In genomic region chr4:43558631-43559356, GRCm38 (mm10) we compare ENCODE assay signal across 8 mouse cellular contexts. TPM values are rescaled to one million over a fixed set of nuclear protein-coding genes. Genes with fewer than 3 reads are reported as not detected.
DNase-seq lines count a peak whose midpoint lies in the region; ATAC-seq and TF ChIP-seq lines count a peak whose summit lies in the region.

No protein-coding gene starts in this region.

- no peaks in the 10 kb centered on the region for H3K27me3 ChIP-seq in liver, embryonic 15.5 days
- H3K27me3 ChIP-seq in neural tube, embryonic 12.5 days (replicated peaks), result no peaks in the 10 kb centered on the region

- peaks cover 46% of the 10 kb centered on the region for H3K36me3 ChIP-seq in liver, embryonic 15.5 days (replicated peaks)
- H3K36me3 ChIP-seq in neural tube, embryonic 12.5 days, result peaks cover 39% of the 10 kb centered on the region

- no peak for TF ChIP-seq CTCF in bone marrow, adult 2 months (IDR thresholded peaks at IDR 0.05; ENCODE audit: control insufficient read depth, insufficient read depth, low read length)

- WGBS in bone marrow, adult 2 months, result 3% methylated on average over 13 of the region's 13 CpGs
- 9% methylated on average over 13 of the region's 13 CpGs for WGBS in liver, embryonic 15.5 days (ENCODE audit: insufficient replicate concordance)
- WGBS in neural tube, embryonic 12.5 days, result 22% methylated on average over 13 of the region's 13 CpGs

- intact Hi-C loops in gastrocnemius, postnatal 14 days (cut with DNase I; ENCODE audit: low total_unique reads), result no loop called here

- H3K9ac ChIP-seq in liver, embryonic 15.5 days, result peak overlapping the region; percentile 48
- H3K9ac ChIP-seq in neural tube, embryonic 12.5 days, result no peak overlapping the region

- no peaks in the 10 kb centered on the region for H3K9me3 ChIP-seq in liver, embryonic 15.5 days (replicated peaks)
- no peaks in the 10 kb centered on the region for H3K9me3 ChIP-seq in neural tube, embryonic 12.5 days

- H3K27ac ChIP-seq in bone marrow, adult 2 months (ENCODE audit: control insufficient read depth, insufficient read depth, low read depth, low read length, poor library complexity), result peak overlapping the region; percentile 50
- H3K27ac ChIP-seq in liver, embryonic 15.5 days (replicated peaks), result peak overlapping the region; percentile 76
- H3K27ac ChIP-seq in neural tube, embryonic 12.5 days, result no peak overlapping the region

- ATAC-seq in inflammation-experienced regulatory T-cells, adult 6 months, result peak; percentile 33
- no peak for ATAC-seq in liver, embryonic 15.5 days (ENCODE audit: insufficient read depth)
- ATAC-seq in neural tube, embryonic 12.5 days (ENCODE audit: low FRiP score, low read depth), result no peak

- peak; percentile 51 for DNase-seq in layer of hippocampus, adult 9-11 months
- no peak for DNase-seq in layer of hippocampus, adult 9-10 months (ENCODE audit: low spot score)
- DNase-seq in gastrocnemius, postnatal 14 days, result peak; percentile 67
- peak; percentile 87 for DNase-seq in yolk sac, embryonic 10.5 days (ENCODE audit: low spot score)

- peak overlapping the region; percentile 67 for H3K4me3 ChIP-seq in bone marrow, adult 2 months (replicated peaks; ENCODE audit: control insufficient read depth, low read depth, low read length)
- H3K4me3 ChIP-seq in liver, embryonic 15.5 days (replicated peaks), result peak overlapping the region; percentile 83
- H3K4me3 ChIP-seq in neural tube, embryonic 12.5 days, result no peak overlapping the region

- H3K4me1 ChIP-seq in bone marrow, adult 2 months (ENCODE audit: control insufficient read depth, insufficient read depth, low read length), result peaks cover 13% of the 10 kb centered on the region
- H3K4me1 ChIP-seq in liver, embryonic 15.5 days (replicated peaks), result peaks cover 61% of the 10 kb centered on the region
- peaks cover 52% of the 10 kb centered on the region for H3K4me1 ChIP-seq in neural tube, embryonic 12.5 days

- no peak; the same call in 1 of the 2 replicates for TF ChIP-seq POLR2A in bone marrow, adult 2 months (IDR thresholded peaks at IDR 0.05; ENCODE audit: borderline replicate concordance, control insufficient read depth, low read depth, low read length)

- peak overlapping the region; percentile 92 for H3K4me2 ChIP-seq in liver, embryonic 15.5 days
- peak overlapping the region; percentile 32 for H3K4me2 ChIP-seq in neural tube, embryonic 12.5 days (replicated peaks)

RNA-seq across cellular contexts. Expression of gene Creb3, which starts 3.3 kb away (rescaled TPM):
- polyA plus RNA-seq in bone marrow, adult 2 months (2011; ENCODE audit: insufficient read depth, insufficient read length, low replicate concordance, missing spikeins), result 10.5 and 20.9 TPM in 2 replicates
- 10 to 100 TPM; 38.7 to 45.6 TPM for total RNA-seq in gastrocnemius, postnatal 14 days (2021)
- 100 to 1,000 TPM in 1 of 3 experiments, 10 to 100 TPM in 2; 90.0 to 104 (median 99.8) TPM for polyA plus RNA-seq in inflammation-experienced regulatory T-cells, adult 6 months (2017; shearing (Covaris generic))
- polyA plus RNA-seq in liver, embryonic 15.5 days (2015; fragmentation: Nextera tagmentation; extraction: Ambion mirVana), result 22.3 and 24.9 TPM in 2 replicates
- polyA plus RNA-seq in neural tube, embryonic 12.5 days (2016; fragmentation: Nextera tagmentation; extraction: Ambion mirVana), result 68.0 and 71.0 TPM in 2 replicates

RNA-seq across cellular contexts. Expression of gene Tln1, which starts 3.7 kb away (rescaled TPM):
- 394 and 621 TPM in 2 replicates for polyA plus RNA-seq in bone marrow, adult 2 months (2011; ENCODE audit: insufficient read depth, insufficient read length, low replicate concordance, missing spikeins)
- total RNA-seq in gastrocnemius, postnatal 14 days (2021), result 10 to 100 TPM; 67.6 to 77.4 TPM
- 100 to 1,000 TPM in 1 of 3 experiments, 10 to 100 TPM in 2; 77.8 to 132 (median 93.7) TPM for polyA plus RNA-seq in inflammation-experienced regulatory T-cells, adult 6 months (2017; shearing (Covaris generic))
- 37.5 and 40.3 TPM in 2 replicates for polyA plus RNA-seq in liver, embryonic 15.5 days (2015; fragmentation: Nextera tagmentation; extraction: Ambion mirVana)
- 59.6 and 65.6 TPM in 2 replicates for polyA plus RNA-seq in neural tube, embryonic 12.5 days (2016; fragmentation: Nextera tagmentation; extraction: Ambion mirVana)

RNA-seq across cellular contexts. Expression of gene Rgp1, which starts 19.7 kb away (rescaled TPM):
- polyA plus RNA-seq in bone marrow, adult 2 months (2011; ENCODE audit: insufficient read depth, insufficient read length, low replicate concordance, missing spikeins), result 20.1 and 43.5 TPM in 2 replicates
- total RNA-seq in gastrocnemius, postnatal 14 days (2021), result 10 to 100 TPM; 21.9 to 22.3 TPM
- polyA plus RNA-seq in inflammation-experienced regulatory T-cells, adult 6 months (2017; shearing (Covaris generic)), result 10 to 100 TPM; 12.4 to 13.5 (median 12.6) TPM
- polyA plus RNA-seq in liver, embryonic 15.5 days (2015; fragmentation: Nextera tagmentation; extraction: Ambion mirVana), result 13.6 and 15.7 TPM in 2 replicates
- polyA plus RNA-seq in neural tube, embryonic 12.5 days (2016; fragmentation: Nextera tagmentation; extraction: Ambion mirVana), result 29.5 and 36.3 TPM in 2 replicates

RNA-seq across cellular contexts. Expression of gene Gba2, which starts 19.9 kb away (rescaled TPM):
- polyA plus RNA-seq in bone marrow, adult 2 months (2011; ENCODE audit: insufficient read depth, insufficient read length, low replicate concordance, missing spikeins), result 16.5 and 29.8 TPM in 2 replicates
- 1 to 10 TPM; 5.1 to 6.2 TPM for total RNA-seq in gastrocnemius, postnatal 14 days (2021)
- polyA plus RNA-seq in inflammation-experienced regulatory T-cells, adult 6 months (2017; shearing (Covaris generic)), result 10 to 100 TPM; 12.8 to 14.6 (median 14.2) TPM
- polyA plus RNA-seq in liver, embryonic 15.5 days (2015; fragmentation: Nextera tagmentation; extraction: Ambion mirVana), result 16.7 and 18.8 TPM in 2 replicates
- 50.4 and 55.4 TPM in 2 replicates for polyA plus RNA-seq in neural tube, embryonic 12.5 days (2016; fragmentation: Nextera tagmentation; extraction: Ambion mirVana)

RNA-seq across cellular contexts. Expression of gene Msmp, which starts 25.5 kb away (rescaled TPM):
- polyA plus RNA-seq in bone marrow, adult 2 months (2011; ENCODE audit: insufficient read depth, insufficient read length, low replicate concordance, missing spikeins), result not detected in 2 replicates
- under 1 TPM in 1 of 2 experiments, not detected in 1; 0.29 TPM for total RNA-seq in gastrocnemius, postnatal 14 days (2021)
- not detected for polyA plus RNA-seq in inflammation-experienced regulatory T-cells, adult 6 months (2017; shearing (Covaris generic))
- polyA plus RNA-seq in liver, embryonic 15.5 days (2015; fragmentation: Nextera tagmentation; extraction: Ambion mirVana), result 0.58 TPM in 1 of 2 replicates, not detected in the other
- polyA plus RNA-seq in neural tube, embryonic 12.5 days (2016; fragmentation: Nextera tagmentation; extraction: Ambion mirVana), result 1.3 and 2.8 TPM in 2 replicates
